ENCODE assay signal across 30 mouse cellular contexts in genomic region chr1:177190358-177190757, GRCm38 (mm10).
"Had no signal": no experiment of that assay in that cellular context is flagged by ENCODE, and none has a peak within 500 bp of the region (broad histone marks: within the 10 kb centered on the region; RNA-seq: fewer than 3 reads in every experiment).

No protein-coding gene starts in this region.

- H3K4me2 ChIP-seq: limb, embryonic 12.5 days; limb, embryonic 13.5 days; limb, embryonic 15.5 days; liver, embryonic 11.5 days; liver, embryonic 12.5 days; liver, embryonic 13.5 days; liver, embryonic 15.5 days; lung, embryonic 14.5 days; lung, embryonic 15.5 days; midbrain, embryonic 12.5 days; midbrain, embryonic 15.5 days had no signal

- ATAC-seq: liver, embryonic 12.5 days; liver, postnatal 0 days; lung, postnatal 0 days; midbrain, embryonic 15.5 days; midbrain, embryonic 16.5 days had no signal

- H3K9me3 ChIP-seq: limb, embryonic 10.5 days; limb, embryonic 12.5 days; limb, embryonic 13.5 days; limb, embryonic 15.5 days; liver, embryonic 12.5 days; liver, embryonic 13.5 days; liver, embryonic 15.5 days; lung, embryonic 15.5 days; megakaryocyte, embryonic 14.5 days; midbrain, embryonic 10.5 days; midbrain, embryonic 12.5 days; midbrain, embryonic 15.5 days had no signal

- H3K27ac ChIP-seq: left cerebral cortex, adult 2 months; limb, embryonic 10.5 days; limb, embryonic 12.5 days; limb, embryonic 13.5 days; limb, embryonic 15.5 days; liver, embryonic 12.5 days; liver, embryonic 13.5 days; liver, embryonic 14.5 days; liver, embryonic 15.5 days; lung, embryonic 15.5 days; macrophage; midbrain, embryonic 10.5 days; midbrain, embryonic 12.5 days; midbrain, embryonic 15.5 days had no signal

- DNase-seq: left cerebral cortex, postnatal 4 days; liver; liver, embryonic 13.5 days; liver, postnatal 0 days; lung, adult 18-20 months; lung, adult 2 months; lung, embryonic 14.5 days; lung, postnatal 10 days; lung, postnatal 14 days; lung, postnatal 36 days; lung, postnatal 4 days; midbrain, embryonic 14.5 days had no signal

- H3K4me1 ChIP-seq: limb, embryonic 10.5 days; limb, embryonic 15.5 days; liver, embryonic 12.5 days; liver, embryonic 13.5 days; liver, embryonic 15.5 days; lung, embryonic 15.5 days; midbrain, embryonic 15.5 days had no signal

- H3K36me3 ChIP-seq: limb, embryonic 10.5 days; limb, embryonic 12.5 days; limb, embryonic 13.5 days; limb, embryonic 15.5 days; liver, embryonic 12.5 days; liver, embryonic 13.5 days; liver, embryonic 15.5 days; lung, embryonic 15.5 days; midbrain, embryonic 10.5 days; midbrain, embryonic 12.5 days; midbrain, embryonic 15.5 days had no signal

- H3K9ac ChIP-seq: limb, embryonic 12.5 days; limb, embryonic 13.5 days; limb, embryonic 15.5 days; liver, embryonic 12.5 days; liver, embryonic 13.5 days; liver, embryonic 14.5 days; liver, embryonic 15.5 days; liver, postnatal 0 days; lung, embryonic 14.5 days; lung, embryonic 15.5 days; midbrain, embryonic 12.5 days; midbrain, embryonic 15.5 days had no signal

- H3K4me3 ChIP-seq: left cerebral cortex, adult 2 months; limb, embryonic 10.5 days; limb, embryonic 12.5 days; limb, embryonic 13.5 days; limb, embryonic 15.5 days; liver, embryonic 12.5 days; liver, embryonic 13.5 days; liver, embryonic 15.5 days; lung, embryonic 15.5 days; megakaryocyte, embryonic 14.5 days; midbrain, embryonic 10.5 days; midbrain, embryonic 12.5 days; midbrain, embryonic 15.5 days; myocyte had no signal

- H3K27me3 ChIP-seq: limb, embryonic 12.5 days; limb, embryonic 13.5 days; limb, embryonic 15.5 days; liver, embryonic 12.5 days; liver, embryonic 13.5 days; liver, embryonic 15.5 days; lung, embryonic 15.5 days; megakaryocyte, embryonic 14.5 days; midbrain, embryonic 12.5 days; midbrain, embryonic 15.5 days had no signal
